Mouse (Mus musculus): Measurements from ENCODE around the gene 2410141K09Rik. TPM values are rescaled to one million over a fixed set of nuclear protein-coding genes. Genes with fewer than 3 reads are reported as not detected.
"Not testable (repeated sequence)": the region's sequence is repeated elsewhere in the genome, so short reads cannot be mapped to it uniquely, and the experiment has no call there.

Gene 2410141K09Rik
- total RNA-seq (2021) = not detected
- long read RNA-seq, experiment 1 = 0 reads
- long read RNA-seq, experiment 2 = 0 reads

DNA sequence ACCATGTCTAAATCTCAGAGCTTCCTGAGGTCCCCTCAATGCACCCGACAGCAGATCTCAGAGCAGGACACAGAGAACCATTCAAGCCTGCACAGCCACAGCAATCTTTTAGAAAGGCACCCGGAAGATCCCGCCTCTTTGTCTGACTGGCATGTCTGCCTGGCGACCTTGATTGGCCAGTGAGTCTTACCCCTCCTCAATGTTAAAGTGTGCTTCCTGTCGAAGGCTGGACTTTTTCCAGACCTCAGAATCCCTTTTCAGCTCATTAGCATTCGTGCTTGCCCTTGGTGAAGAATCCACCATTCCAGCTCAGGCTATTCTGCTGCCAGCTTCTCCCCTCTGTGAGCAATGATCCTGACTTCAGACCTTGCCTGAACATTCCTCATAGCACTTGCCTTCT, at the start of gene 2410141K09Rik:
TSS of gene 2410141K09Rik (minus strand) at position 101 of the 400 bp plus-strand sequence.
- not testable (repeated sequence) for DNase-seq (ENCODE audit: low spot score in 2 of 2)

DNA sequence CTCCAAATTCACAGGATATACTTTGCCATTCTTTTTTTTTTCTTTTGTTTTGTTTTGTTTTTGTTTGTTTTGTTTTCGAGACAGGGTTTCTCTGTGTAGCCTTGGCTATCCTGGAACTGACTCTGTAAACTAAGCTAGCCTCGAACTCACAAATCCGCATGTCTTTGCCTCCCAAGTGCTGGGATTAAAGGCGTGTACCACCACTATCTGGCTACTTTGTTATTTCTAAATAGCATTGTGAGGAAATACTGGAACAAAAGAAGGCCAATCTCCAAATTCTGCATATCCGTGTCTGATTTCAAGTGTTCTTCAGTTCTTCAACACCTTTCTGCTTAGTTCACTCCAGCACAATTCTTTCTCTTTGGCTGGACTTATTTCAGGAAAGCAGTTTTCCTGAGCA, 14.1 kb downstream of the 2410141K09Rik start:
- not testable (repeated sequence) for DNase-seq (ENCODE audit: low spot score in 2 of 2)

DNA sequence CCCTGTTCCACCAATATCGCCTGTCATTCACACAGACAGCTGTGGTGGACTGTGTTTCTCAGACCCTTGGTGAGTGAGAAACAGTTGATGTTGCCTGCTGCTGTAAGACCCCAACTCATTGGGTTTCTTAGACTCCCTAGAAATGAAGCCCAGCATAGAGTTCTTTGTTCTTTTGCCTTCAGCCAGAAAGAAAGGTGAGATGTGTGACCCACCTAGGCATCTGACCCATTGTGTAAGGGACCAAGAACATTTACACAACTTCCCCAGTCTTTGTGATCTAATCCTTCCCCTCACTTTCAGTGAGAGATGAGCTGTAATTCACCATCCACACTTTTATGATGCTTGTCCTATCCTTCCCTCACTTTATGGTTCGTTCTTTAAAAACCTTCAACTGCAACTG, 26.0 kb downstream of the 2410141K09Rik start:
- not testable (repeated sequence) for DNase-seq (ENCODE audit: low spot score in 2 of 2)

Other genes starting within 250 kb of the 2410141K09Rik start
- not detected for gene Gm10772, start 213.5 kb downstream of the 2410141K09Rik start, total RNA-seq (2021)